Mouse (Mus musculus) embryonic facial prominence, embryonic 14.5 days (tissue): ENCODE results near the gene M1ap. TPM values are rescaled to one million over a fixed set of nuclear protein-coding genes. Genes with fewer than 3 reads are reported as not detected.
A peak's percentile ranks its signal among the peaks of the same experiment; 100 is the strongest.

Experiments
- ATAC-seq: fragments of 200-750 bp; cut with Nextera tagmentation; 2 replicates; pipeline ENCODE4 v1.8.0; 2017; ENCODE audit warnings: low read depth, moderate number of reproducible peaks, moderate TSS enrichment
- DNase-seq: peaks from one replicate; pipeline ENCODE4 v3.0.0-alpha.2; 2015; ENCODE audit warnings: low spot score
- H3K27ac ChIP-seq: fragments of 300-500 bp; sonication (generic); replicated peaks from 2 replicates; pipeline ENCODE4 v1.5.1; 2014; ENCODE audit warnings: low read depth, mild to moderate bottlenecking, low read length, moderate library complexity
- H3K27me3 ChIP-seq: fragments of 300-500 bp; sonication (generic); replicated peaks from 2 replicates; pipeline ENCODE4 v1.6.1; 2014; ENCODE audit warnings: low read length; ENCODE audit not compliant: control insufficient read depth, insufficient read depth
- H3K36me3 ChIP-seq: fragments of 300-500 bp; sonication (generic); 2 replicates; pipeline ENCODE4 v1.6.1; 2014; ENCODE audit warnings: low read length, mixed read lengths; ENCODE audit not compliant: control insufficient read depth, insufficient read depth
- H3K4me1 ChIP-seq: fragments of 300-500 bp; sonication (generic); 2 replicates; pipeline ENCODE4 v1.6.1; 2014; ENCODE audit warnings: antibody characterized with exemption, low read length; ENCODE audit not compliant: control insufficient read depth, insufficient read depth
- H3K4me2 ChIP-seq: fragments of 300-500 bp; sonication (generic); 2 replicates; pipeline ENCODE4 v1.6.1; 2014; ENCODE audit warnings: low read depth, mild to moderate bottlenecking, low read length, moderate library complexity, mixed read lengths
- H3K4me3 ChIP-seq: fragments of 300-500 bp; sonication (generic); 2 replicates; pipeline ENCODE4 v1.5.1; 2014; ENCODE audit warnings: low read depth, mild to moderate bottlenecking, low read length
- H3K9ac ChIP-seq: fragments of 300-500 bp; sonication (generic); 2 replicates; pipeline ENCODE4 v1.6.1; 2014; ENCODE audit warnings: low read depth, mild to moderate bottlenecking, low read length, moderate library complexity, mixed read lengths
- H3K9me3 ChIP-seq: fragments of 300-500 bp; sonication (generic); 2 replicates; pipeline ENCODE4 v1.6.1; 2016; ENCODE audit warnings: low read length; ENCODE audit not compliant: control insufficient read depth
- WGBS: fragments of 180-500 bp; shearing (Covaris S2); extraction: QIAGEN DNeasy Blood & Tissue Kit; methylation state at CpG from one replicate; pipeline ENCODE4 v1.1.7; 2014; 5-methylcytosine and 5-hydroxymethylcytosine counted together
- polyA plus RNA-seq: library from polyadenylated mRNA; unstranded; fragments of >200 nt; fragmentation: Nextera tagmentation; extraction: Ambion mirVana; gene quantifications from 2 replicates; pipeline ENCODE4 v1.2.1, GENCODE M21; 2014

Gene M1ap
- polyA plus RNA-seq, 1 experiment from 2014 or later, result 0.65 TPM

- 22% methylated on average over 7 of the region's 10 CpGs for WGBS
- no peak overlapping the region for H3K9ac ChIP-seq
Measured at GRCm38 (mm10) chr6:83029777-83030176, 83.1 kb downstream of the M1ap start.

GRCm38 (mm10) chr6:83031111-83031510, 84.4 kb downstream of the M1ap start:
- H3K4me3 ChIP-seq, result no peak overlapping the region
- H3K27ac ChIP-seq, result no peak overlapping the region
- peaks cover 18% of the 10 kb centered on the region; the same call in 1 of the 2 replicates for H3K27me3 ChIP-seq
- no peaks in the 10 kb centered on the region for H3K36me3 ChIP-seq
- 71% methylated on average over 7 of the region's 7 CpGs for WGBS
- ATAC-seq (no peak), DNase-seq (no peak)
- H3K9ac ChIP-seq, result no peak overlapping the region
- no peak overlapping the region for H3K4me2 ChIP-seq
- no peaks in the 10 kb centered on the region for H3K9me3 ChIP-seq
- H3K4me1 ChIP-seq, result peaks cover 25% of the 10 kb centered on the region

More at GRCm38 (mm10) chr6:83029777-83030176, 83.1 kb downstream of the M1ap start:
- Histone ChIP-seq H3K4me3 (no peak overlapping the region), H3K4me1 (peaks cover 19% of the 10 kb centered on the region), H3K27me3 (peaks cover 18% of the 10 kb centered on the region; the same call in 1 of the 2 replicates), H3K9me3 (no peaks in the 10 kb centered on the region), H3K27ac (no peak overlapping the region), H3K4me2 (no peak overlapping the region), H3K36me3 (no peaks in the 10 kb centered on the region)
- DNase-seq, result no peak
- ATAC-seq, result no peak

DNA sequence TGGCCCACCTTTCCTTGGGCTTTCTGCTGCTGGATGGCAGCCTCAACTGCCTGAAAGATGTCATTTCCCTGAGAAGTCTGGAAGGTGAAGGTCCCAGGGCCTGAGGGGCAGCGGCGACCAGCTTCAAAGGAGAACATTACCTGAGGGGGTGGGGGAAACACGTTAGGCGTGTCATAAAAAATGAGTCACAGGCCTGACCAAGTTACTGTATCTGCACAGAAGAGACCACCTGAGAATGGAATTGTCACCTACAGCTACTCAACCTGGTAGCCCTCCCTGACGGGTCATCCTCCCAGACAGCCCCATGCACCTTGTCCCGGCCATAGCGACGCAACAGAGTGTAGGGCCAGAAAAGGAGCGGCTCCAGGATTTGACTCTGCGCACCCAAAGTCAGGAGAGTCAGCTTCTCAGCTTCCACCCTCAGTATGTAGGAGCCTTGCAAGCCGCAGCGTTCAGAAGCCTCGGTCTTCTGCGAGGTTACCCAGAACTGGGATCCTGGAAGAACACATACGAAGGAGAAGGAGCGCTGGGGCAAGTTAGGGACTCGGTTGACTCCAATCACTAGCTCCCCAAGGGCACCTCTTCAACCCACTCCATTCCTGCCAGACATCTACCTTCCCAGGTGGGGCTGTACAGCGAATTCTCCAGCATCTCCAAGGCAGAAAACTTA, 85.4 kb downstream of the M1ap start:
- WGBS, result 27% methylated on average over 18 of the region's 18 CpGs
- peak overlapping the region; percentile 60 for H3K9ac ChIP-seq

GRCm38 (mm10) chr6:83032769-83033191, 86.1 kb downstream of the M1ap start:
- Histone ChIP-seq H3K36me3 (no peaks in the 10 kb centered on the region; the same call in 1 of the 2 replicates), H3K4me1 (peaks cover 22% of the 10 kb centered on the region), H3K4me2 (peak overlapping the region; percentile 63), H3K27me3 (peaks cover 18% of the 10 kb centered on the region; the same call in 1 of the 2 replicates), H3K4me3 (peak overlapping the region; percentile 56), H3K27ac (peak overlapping the region; percentile 80), H3K9me3 (no peaks in the 10 kb centered on the region), H3K9ac (peak overlapping the region; percentile 60)
- under 1% methylated on average over 30 of the region's 31 CpGs for WGBS
- peak; percentile 41 for ATAC-seq
- DNase-seq, result peak; percentile 57

More for the DNA sequence above, 85.4 kb downstream of the M1ap start:
- H3K9me3 ChIP-seq, result no peaks in the 10 kb centered on the region
- ATAC-seq, result no peak
- H3K4me3 ChIP-seq, result peak overlapping the region; percentile 56
- no peaks in the 10 kb centered on the region for H3K36me3 ChIP-seq
- DNase-seq, result no peak
- no peak overlapping the region for H3K27ac ChIP-seq
- H3K4me1 ChIP-seq, result peaks cover 25% of the 10 kb centered on the region
- H3K4me2 ChIP-seq, result peak overlapping the region; percentile 63
- H3K27me3 ChIP-seq, result peaks cover 18% of the 10 kb centered on the region; the same call in 1 of the 2 replicates

DNA sequence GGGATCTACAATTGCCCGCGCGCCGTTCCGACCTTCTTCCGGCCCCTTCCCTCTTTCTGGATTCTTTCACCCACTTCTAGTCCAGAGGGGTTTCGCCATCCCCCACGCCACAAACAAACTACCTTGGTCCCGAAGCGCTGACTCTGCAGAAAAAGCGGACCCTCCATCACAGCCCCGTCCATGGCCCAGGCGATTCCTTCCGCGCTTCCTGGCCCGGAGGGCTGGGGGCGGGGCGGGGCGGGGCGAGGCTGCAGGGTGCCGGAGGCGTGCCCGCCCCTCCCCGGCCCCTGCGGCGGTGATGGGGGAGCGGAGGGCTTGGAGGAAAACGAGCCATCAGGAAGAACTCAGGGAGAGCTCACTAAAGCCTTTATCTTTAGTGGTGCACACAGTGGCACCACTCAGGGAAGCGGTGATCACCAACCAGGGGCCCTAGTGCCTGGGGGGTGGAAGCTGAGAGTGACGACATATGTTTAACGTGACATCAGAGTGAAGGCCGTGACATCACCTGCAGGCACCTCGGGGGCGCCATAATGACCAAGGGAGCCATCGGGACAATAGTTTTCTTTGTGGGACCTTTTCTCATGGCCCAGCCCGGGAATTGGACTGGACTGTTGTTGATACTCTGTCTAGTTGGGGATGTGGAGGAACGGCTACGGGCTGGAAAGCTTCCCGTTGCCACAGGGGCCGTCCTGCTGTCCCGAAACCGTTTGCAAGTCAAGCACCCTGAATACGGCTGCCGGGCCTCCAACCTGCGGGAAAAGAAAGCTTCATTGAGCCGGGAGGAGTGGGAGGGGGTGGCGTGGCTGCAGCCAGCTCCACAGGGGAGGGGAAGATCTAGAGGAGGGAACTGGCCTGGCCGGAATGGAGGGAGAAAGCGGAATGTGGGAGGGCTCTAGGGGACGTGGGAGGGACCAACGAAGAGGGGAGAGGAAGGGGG, 86.8 kb downstream of the M1ap start, which contains the start of the genes Dok1 and Loxl3:
TSS of gene Dok1 (minus strand) at position 223 of the 937 bp plus-strand sequence.
TSS of gene Loxl3 (plus strand) at position 925 of the 937 bp plus-strand sequence.
- peak; percentile 83 for ATAC-seq
- H3K27me3 ChIP-seq, result peaks cover 14% of the 10 kb centered on the region; the same call in 1 of the 2 replicates

DNA sequence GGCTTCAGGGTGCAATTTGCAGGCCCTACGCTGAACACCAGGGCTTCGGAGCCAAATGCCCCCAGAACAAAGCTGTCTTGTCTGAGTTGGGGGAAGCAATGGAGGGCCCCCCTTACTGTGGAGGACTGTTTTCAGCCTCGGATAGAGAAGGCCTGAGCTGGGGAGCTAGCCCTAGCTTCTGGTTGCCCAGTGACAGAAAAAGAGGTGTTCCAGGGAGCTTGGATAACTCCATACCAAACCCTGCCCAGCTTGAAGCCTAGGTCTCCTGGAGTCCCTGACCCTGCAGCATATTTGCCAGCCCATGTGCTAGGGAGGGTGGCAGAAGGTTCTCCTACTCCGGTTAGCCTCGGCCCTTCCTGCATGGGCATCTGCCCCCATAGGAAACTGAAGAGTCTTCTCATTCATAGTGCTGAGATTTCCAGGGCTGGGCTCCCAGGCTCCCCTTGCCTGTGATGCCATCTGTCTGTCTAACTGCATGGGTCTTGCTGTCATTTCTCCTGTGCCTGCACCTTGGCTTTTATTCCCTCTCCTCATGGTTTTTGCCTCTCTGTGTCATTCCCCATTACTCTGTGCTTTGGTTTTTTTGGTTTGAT, 87.9 kb downstream of the M1ap start:
- Histone ChIP-seq H3K4me3 (peak overlapping the region; percentile 56), H3K27ac (peak overlapping the region; percentile 80), H3K4me1 (peaks cover 25% of the 10 kb centered on the region), H3K4me2 (peak overlapping the region; percentile 63), H3K36me3 (no peaks in the 10 kb centered on the region; the same call in 1 of the 2 replicates), H3K27me3 (peaks cover 14% of the 10 kb centered on the region; the same call in 1 of the 2 replicates), H3K9me3 (no peaks in the 10 kb centered on the region), H3K9ac (peak overlapping the region; percentile 60)
- 27% methylated on average over 5 of the region's 5 CpGs for WGBS
- ATAC-seq (0 out of 2 replicates have a peak, but pooled peaks have one; percentile 5), DNase-seq (no peak)

More for the DNA sequence above, 86.8 kb downstream of the M1ap start, which contains the start of the genes Dok1 and Loxl3:
- peaks cover 23% of the 10 kb centered on the region for H3K4me1 ChIP-seq
- H3K4me3 ChIP-seq, result peak within 1 kb of the TSS; percentile 56
- peak within 1 kb of the TSS; percentile 63 for H3K4me2 ChIP-seq
- DNase-seq, result peak; percentile 91
- H3K27ac ChIP-seq, result peak within 1 kb of the TSS; percentile 80
- no peaks in the 10 kb centered on the region for H3K9me3 ChIP-seq
- H3K9ac ChIP-seq, result peak within 1 kb of the TSS; percentile 60
- H3K36me3 ChIP-seq, result no peaks in the 10 kb centered on the region; the same call in 1 of the 2 replicates
- WGBS, result under 1% methylated on average over 50 of the region's 51 CpGs

- Histone ChIP-seq H3K9ac (no peak overlapping the region), H3K4me2 (no peak overlapping the region), H3K27ac (no peak overlapping the region), H3K9me3 (no peaks in the 10 kb centered on the region), H3K36me3 (no peaks in the 10 kb centered on the region; the same call in 1 of the 2 replicates), H3K27me3 (peaks cover 2% of the 10 kb centered on the region; the same call in 1 of the 2 replicates), H3K4me1 (peaks cover 20% of the 10 kb centered on the region), H3K4me3 (no peak overlapping the region)
- WGBS, result 80% methylated on average over 8 of the region's 8 CpGs
- no peak for DNase-seq
- ATAC-seq, result no peak
Measured at GRCm38 (mm10) chr6:83037188-83037587, 90.5 kb downstream of the M1ap start.
